Mouse (Mus musculus) midbrain, postnatal 0 days (tissue): ENCODE data around the gene Angptl7. TPM values are rescaled to one million over a fixed set of nuclear protein-coding genes. Genes with fewer than 3 reads are reported as not detected.

Experiments used
- ATAC-seq: fragments of 200-750 bp; cut with Nextera tagmentation; 2 replicates; pipeline ENCODE4 v1.8.0; 2017; ENCODE audit warnings: moderate number of reproducible peaks, mild to moderate bottlenecking, moderate TSS enrichment, moderate library complexity; ENCODE audit not compliant: low FRiP score
- DNase-seq: peaks from one replicate; pipeline ENCODE4 v3.0.0-alpha.2; 2015; ENCODE audit warnings: low spot score
- H3K27ac ChIP-seq: fragments of 300-500 bp; sonication (generic); 2 replicates; pipeline ENCODE4 v1.5.1; 2014; ENCODE audit warnings: low read depth, mild to moderate bottlenecking, low read length, mixed read lengths
- H3K27me3 ChIP-seq: fragments of 300-500 bp; sonication (generic); 2 replicates; pipeline ENCODE4 v1.6.1; 2014; ENCODE audit warnings: low read length, control low read depth, mixed read lengths; ENCODE audit not compliant: insufficient read depth
- H3K36me3 ChIP-seq: fragments of 300-500 bp; sonication (generic); 2 replicates; pipeline ENCODE4 v1.6.1; 2014; ENCODE audit warnings: low read length, control low read depth, mixed read lengths; ENCODE audit not compliant: insufficient read depth
- H3K4me1 ChIP-seq: fragments of 300-500 bp; sonication (generic); 2 replicates; pipeline ENCODE4 v1.6.1; 2014; ENCODE audit warnings: mild to moderate bottlenecking, control low read depth, antibody characterized with exemption, low read length, mixed read lengths; ENCODE audit not compliant: insufficient read depth
- H3K4me2 ChIP-seq: fragments of 300-500 bp; sonication (generic); 2 replicates; pipeline ENCODE4 v1.6.1; 2014; ENCODE audit warnings: low read depth, mild to moderate bottlenecking, low read length, mixed read lengths; ENCODE audit not compliant: poor library complexity, severe bottlenecking
- H3K4me3 ChIP-seq: fragments of 300-500 bp; sonication (generic); 2 replicates; pipeline ENCODE4 v1.5.1; 2014; ENCODE audit warnings: low read depth, mild to moderate bottlenecking, low read length, moderate library complexity
- H3K9ac ChIP-seq: fragments of 300-500 bp; sonication (generic); replicated peaks from 2 replicates; pipeline ENCODE4 v1.6.1; 2014; ENCODE audit warnings: mild to moderate bottlenecking, low read length, moderate library complexity, mixed read lengths; ENCODE audit not compliant: poor library complexity, severe bottlenecking
- H3K9me3 ChIP-seq: fragments of 300-500 bp; sonication (generic); 2 replicates; pipeline ENCODE4 v1.6.1; 2016; ENCODE audit warnings: low read length, control low read depth
- CTCF ChIP-seq: IDR thresholded peaks from 2 replicates; pipeline ENCODE4 v1.5.1; 2016; ENCODE audit warnings: antibody characterized with exemption, mild to moderate bottlenecking
- WGBS: fragments of 180-500 bp; shearing (Covaris S2); extraction: QIAGEN DNeasy Blood & Tissue Kit; methylation state at CpG from one replicate; pipeline ENCODE4 v1.1.7; 2014; 5-methylcytosine and 5-hydroxymethylcytosine counted together
- polyA plus RNA-seq: library from polyadenylated mRNA; unstranded; fragments of >200 nt; fragmentation: Nextera tagmentation; extraction: Ambion mirVana; gene quantifications from 2 replicates; pipeline ENCODE4 v1.2.1, GENCODE M21; 2015
- total RNA-seq: library from RNA; depleted of rRNA; stranded (reverse); fragments of >200 nt; gene quantifications from 2 replicates; pipeline ENCODE4 v1.2.3, GENCODE M21; 2014

Gene Angptl7
- total and polyA plus RNA-seq, 2 experiments from 2014 or later, result 0.11 to 0.36 TPM

GRCm38 (mm10) chr4:148487841-148488240 is 12.4 kb downstream of the Angptl7 start:
- WGBS, result 78% methylated on average over 2 of the region's 2 CpGs
- Histone ChIP-seq H3K27me3 (no peaks in the 10 kb centered on the region), H3K4me1 (no peaks in the 10 kb centered on the region), H3K27ac (no peak overlapping the region), H3K9me3 (no peaks in the 10 kb centered on the region), H3K9ac (no peak overlapping the region), H3K36me3 (peaks cover 88% of the 10 kb centered on the region), H3K4me2 (no peak overlapping the region), H3K4me3 (no peak overlapping the region)
- ATAC-seq, result no peak
- DNase-seq, result no peak
- TF ChIP-seq CTCF, result no peak

- Histone ChIP-seq H3K4me2 (no peak overlapping the region), H3K9me3 (no peaks in the 10 kb centered on the region), H3K4me3 (no peak overlapping the region), H3K9ac (no peak overlapping the region), H3K36me3 (peaks cover 85% of the 10 kb centered on the region), H3K27me3 (no peaks in the 10 kb centered on the region), H3K27ac (no peak overlapping the region), H3K4me1 (no peaks in the 10 kb centered on the region)
- ATAC-seq (no peak), DNase-seq (no peak)
- WGBS, result 96% methylated on average over 12 of the region's 12 CpGs
- no peak for TF ChIP-seq CTCF
Observed at GRCm38 (mm10) chr4:148484511-148484910, 15.7 kb downstream of the Angptl7 start.

- H3K9ac ChIP-seq, result no peak overlapping the region
- TF ChIP-seq CTCF, result no peak
- no peaks in the 10 kb centered on the region for H3K9me3 ChIP-seq
- H3K4me3 ChIP-seq, result no peak overlapping the region
- DNase-seq, result no peak
- 55% methylated on average over 2 of the region's 2 CpGs for WGBS
- H3K36me3 ChIP-seq, result peaks cover 84% of the 10 kb centered on the region
- no peaks in the 10 kb centered on the region for H3K27me3 ChIP-seq
- H3K4me2 ChIP-seq, result no peak overlapping the region
- H3K4me1 ChIP-seq, result no peaks in the 10 kb centered on the region
- H3K27ac ChIP-seq, result no peak overlapping the region
- peak; percentile 54; the same call in 1 of the 2 replicates for ATAC-seq
Observed at GRCm38 (mm10) chr4:148481557-148482168, 18.6 kb downstream of the Angptl7 start.

GRCm38 (mm10) chr4:148480245-148480644 is 20.0 kb downstream of the Angptl7 start:
- ATAC-seq, result no peak
- DNase-seq, result no peak
- no peak for TF ChIP-seq CTCF
- H3K4me2 ChIP-seq, result no peak overlapping the region
- WGBS, result 100% methylated on average over 2 of the region's 2 CpGs
- no peak overlapping the region for H3K27ac ChIP-seq
- H3K27me3 ChIP-seq, result no peaks in the 10 kb centered on the region
- no peak overlapping the region for H3K9ac ChIP-seq
- H3K36me3 ChIP-seq, result peaks cover 83% of the 10 kb centered on the region
- no peaks in the 10 kb centered on the region for H3K4me1 ChIP-seq
- H3K4me3 ChIP-seq, result no peak overlapping the region
- H3K9me3 ChIP-seq, result no peaks in the 10 kb centered on the region

GRCm38 (mm10) chr4:148473496-148473895 is 26.8 kb downstream of the Angptl7 start:
- ATAC-seq (no peak), DNase-seq (no peak)
- no peaks in the 10 kb centered on the region for H3K4me1 ChIP-seq
- H3K4me2 ChIP-seq, result no peak overlapping the region
- H3K27ac ChIP-seq, result no peak overlapping the region
- 82% methylated on average over 5 of the region's 5 CpGs for WGBS
- no peak for TF ChIP-seq CTCF
- no peaks in the 10 kb centered on the region for H3K27me3 ChIP-seq
- no peak overlapping the region for H3K9ac ChIP-seq
- H3K36me3 ChIP-seq, result peaks cover 79% of the 10 kb centered on the region
- H3K4me3 ChIP-seq, result no peak overlapping the region
- no peaks in the 10 kb centered on the region for H3K9me3 ChIP-seq

- H3K4me1 ChIP-seq, result no peaks in the 10 kb centered on the region
- ATAC-seq, result no peak
- no peak overlapping the region for H3K4me3 ChIP-seq
- H3K9me3 ChIP-seq, result no peaks in the 10 kb centered on the region
- no peak for DNase-seq
- H3K36me3 ChIP-seq, result peaks cover 85% of the 10 kb centered on the region
- TF ChIP-seq CTCF, result no peak
- H3K9ac ChIP-seq, result no peak overlapping the region
- H3K4me2 ChIP-seq, result no peak overlapping the region
- WGBS, result 94% methylated on average over 8 of the region's 8 CpGs
- H3K27ac ChIP-seq, result no peak overlapping the region
- no peaks in the 10 kb centered on the region for H3K27me3 ChIP-seq
Observed at GRCm38 (mm10) chr4:148472436-148473174, 27.7 kb downstream of the Angptl7 start.
